ENCODE assay signal across 19 mouse cellular contexts in the genomic region with DNA sequence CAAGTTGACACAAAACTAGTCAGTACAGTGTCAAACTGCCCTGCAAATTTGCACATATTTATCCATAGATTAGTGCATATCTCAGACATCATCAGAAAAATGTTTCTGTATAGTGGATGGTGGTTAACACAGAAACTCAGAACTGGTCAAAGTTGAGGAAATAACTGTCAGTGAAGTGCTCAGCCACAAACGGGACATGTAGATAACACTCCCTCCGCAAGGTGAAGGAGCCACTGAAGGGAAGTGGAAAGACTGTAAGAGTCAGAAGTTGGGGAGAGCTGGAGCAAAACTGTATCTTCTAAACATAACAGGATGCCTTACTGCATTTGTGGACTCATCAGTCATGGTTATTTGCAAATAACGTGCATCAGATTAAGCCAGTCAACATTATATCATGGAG. TPM values are rescaled to one million over a fixed set of nuclear protein-coding genes. Genes with fewer than 3 reads are reported as not detected.
"Had no signal": no experiment of that assay in that cellular context is flagged by ENCODE, and none has a peak within 500 bp of the region (broad histone marks: within the 10 kb centered on the region; RNA-seq: fewer than 3 reads in every experiment).

No protein-coding gene starts in this region.

- H3K4me1 ChIP-seq: intestine, embryonic 15.5 days; limb, embryonic 12.5 days; midbrain, embryonic 12.5 days had no signal

- H3K27ac ChIP-seq: intestine, embryonic 15.5 days; layer of hippocampus, adult 2 months; limb, embryonic 12.5 days; midbrain, embryonic 12.5 days; stomach, postnatal 0 days had no signal

- H3K9ac ChIP-seq: intestine, embryonic 15.5 days; limb, embryonic 12.5 days; midbrain, embryonic 12.5 days had no signal

- DNase-seq: kidney, adult 18-20 months; kidney, postnatal 10 days; kidney, postnatal 4 days; lung, adult 2 months; lung, postnatal 36 days; thymus, postnatal 4 days had no signal

- H3K4me2 ChIP-seq: intestine, embryonic 15.5 days; limb, embryonic 12.5 days; midbrain, embryonic 12.5 days had no signal

- H3K4me3 ChIP-seq: intestine, embryonic 15.5 days; layer of hippocampus, adult 2 months; limb, embryonic 12.5 days; megakaryocyte, embryonic 14.5 days; midbrain, embryonic 12.5 days had no signal

- H3K27me3 ChIP-seq: intestine, embryonic 15.5 days; limb, embryonic 12.5 days; megakaryocyte, embryonic 14.5 days; midbrain, embryonic 12.5 days had no signal

- H3K9me3 ChIP-seq: intestine, embryonic 15.5 days; limb, embryonic 12.5 days; megakaryocyte, embryonic 14.5 days; midbrain, embryonic 12.5 days had no signal

- ATAC-seq: intestine, embryonic 15.5 days; lung, postnatal 0 days had no signal

- H3K36me3 ChIP-seq: intestine, embryonic 15.5 days; limb, embryonic 12.5 days; midbrain, embryonic 12.5 days had no signal

RNA-seq across cellular contexts. Expression of gene Ccr1l1, which starts 19.5 kb away (rescaled TPM):
- total RNA-seq: layer of hippocampus, adult 2 months; layer of hippocampus, postnatal 10 days; left cerebral cortex, postnatal 36 days; liver, adult 2 months; midbrain, postnatal 0 days had no signal
- polyA plus RNA-seq: intestine, embryonic 15.5 days; kidney, embryonic 14.5 days; limb, embryonic 12.5 days; lung, adult 2 months; lung, postnatal 0 days; midbrain, embryonic 12.5 days; midbrain, postnatal 0 days; neural tube, embryonic 14.5 days; stomach, postnatal 0 days had no signal

RNA-seq across cellular contexts. Expression of gene Ccr3, which starts 24.1 kb away (rescaled TPM):
- total RNA-seq: layer of hippocampus, adult 2 months; layer of hippocampus, postnatal 10 days; left cerebral cortex, postnatal 36 days; midbrain, postnatal 0 days had no signal
- polyA plus RNA-seq: kidney, embryonic 14.5 days; limb, embryonic 12.5 days; midbrain, postnatal 0 days; neural tube, embryonic 14.5 days had no signal
